Mouse (Mus musculus) midbrain, embryonic 12.5 days (tissue): ENCODE data around the gene Nup50. TPM values are rescaled to one million over a fixed set of nuclear protein-coding genes. Genes with fewer than 3 reads are reported as not detected.

Experiments used
- ATAC-seq: fragments of 200-750 bp; cut with Nextera tagmentation; 2 replicates; pipeline ENCODE4 v1.8.0; 2017; ENCODE audit warnings: low read depth, moderate TSS enrichment, moderate library complexity; ENCODE audit not compliant: low FRiP score
- H3K27ac ChIP-seq: fragments of 300-500 bp; sonication (generic); replicated peaks from 2 replicates; pipeline ENCODE4 v1.5.1; 2016; ENCODE audit warnings: mild to moderate bottlenecking
- H3K27me3 ChIP-seq: fragments of 300-500 bp; sonication (generic); 2 replicates; pipeline ENCODE4 v1.6.1; 2016; ENCODE audit warnings: mild to moderate bottlenecking
- H3K36me3 ChIP-seq: fragments of 300-500 bp; sonication (generic); 2 replicates; pipeline ENCODE4 v1.6.1; 2016
- H3K4me1 ChIP-seq: fragments of 300-500 bp; sonication (generic); 2 replicates; pipeline ENCODE4 v1.6.1; 2016
- H3K4me2 ChIP-seq: fragments of 300-500 bp; sonication (generic); replicated peaks from 2 replicates; pipeline ENCODE4 v1.6.1; 2016; ENCODE audit warnings: mild to moderate bottlenecking, moderate library complexity
- H3K4me3 ChIP-seq: fragments of 300-500 bp; sonication (generic); 2 replicates; pipeline ENCODE4 v1.5.1; 2016; ENCODE audit warnings: mild to moderate bottlenecking
- H3K9ac ChIP-seq: fragments of 300-500 bp; sonication (generic); replicated peaks from 2 replicates; pipeline ENCODE4 v1.6.1; 2016; ENCODE audit warnings: mild to moderate bottlenecking, moderate library complexity
- H3K9me3 ChIP-seq: fragments of 300-500 bp; sonication (generic); 2 replicates; pipeline ENCODE4 v1.6.1; 2016; ENCODE audit warnings: mild to moderate bottlenecking
- WGBS: fragments of 180-500 bp; shearing (Covaris S2); methylation state at CpG from one replicate; pipeline ENCODE4 v1.1.7; 2016; 5-methylcytosine and 5-hydroxymethylcytosine counted together
- polyA plus RNA-seq: library from polyadenylated mRNA; unstranded; fragments of >200 nt; fragmentation: Nextera tagmentation; extraction: Ambion mirVana; gene quantifications from 2 replicates; pipeline ENCODE4 v1.2.1, GENCODE M21; 2016

The Nup50 gene
- polyA plus RNA-seq, 1 experiment from 2014 or later = 65.2 TPM

- no peaks in the 10 kb centered on the region for H3K9me3 ChIP-seq
- peaks cover 28% of the 10 kb centered on the region for H3K4me1 ChIP-seq
- peak overlapping the region; percentile 100 for H3K4me3 ChIP-seq
- H3K9ac ChIP-seq = peak overlapping the region; percentile 99
- peaks cover 14% of the 10 kb centered on the region for H3K36me3 ChIP-seq
- peak overlapping the region; percentile 87 for H3K4me2 ChIP-seq
- H3K27me3 ChIP-seq = no peaks in the 10 kb centered on the region
- WGBS = 1% methylated on average over 67 of the region's 68 CpGs
- H3K27ac ChIP-seq = peak overlapping the region; percentile 95
- ATAC-seq = peak; percentile 77
Measured at GRCm38 (mm10) chr15:84923508-84924181, 434 bp downstream of the Nup50 start.

- H3K4me3 ChIP-seq = peak overlapping the region; percentile 100
- peak overlapping the region; percentile 99 for H3K9ac ChIP-seq
- H3K27ac ChIP-seq = no peak overlapping the region
- H3K27me3 ChIP-seq = no peaks in the 10 kb centered on the region
- H3K9me3 ChIP-seq = no peaks in the 10 kb centered on the region
- H3K36me3 ChIP-seq = peaks cover 27% of the 10 kb centered on the region
- ATAC-seq = no peak
- H3K4me1 ChIP-seq = peaks cover 28% of the 10 kb centered on the region
- peak overlapping the region; percentile 87 for H3K4me2 ChIP-seq
- WGBS = 16% methylated on average over 9 of the region's 9 CpGs
Measured at GRCm38 (mm10) chr15:84924781-84925315, 1.6 kb downstream of the Nup50 start.

DNA sequence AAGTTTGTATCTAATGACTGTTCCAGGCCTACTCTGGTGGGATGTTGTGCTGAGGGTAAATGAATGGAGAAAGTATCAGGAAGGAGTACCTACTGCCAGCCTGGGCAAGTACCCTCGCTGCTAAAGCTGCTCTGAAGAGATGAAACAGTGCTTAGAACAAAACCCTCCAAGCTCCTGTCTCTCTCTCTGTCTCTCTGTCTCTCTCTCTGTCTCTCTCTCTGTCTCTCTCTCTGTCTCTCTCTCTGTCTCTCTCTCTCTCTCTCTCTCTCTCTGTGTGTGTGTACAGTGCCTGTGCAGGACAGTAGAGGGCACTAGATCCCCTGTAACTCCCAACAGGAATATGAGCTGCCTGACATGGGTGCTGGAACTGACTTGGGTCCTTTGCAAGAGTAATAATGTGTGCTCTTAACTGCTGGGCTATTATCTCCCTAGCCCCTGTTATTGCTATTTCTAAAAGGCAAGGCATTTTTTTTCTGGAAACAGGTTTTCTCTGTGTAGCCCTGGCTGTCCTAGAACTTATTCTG, 2.3 kb downstream of the Nup50 start:
- H3K4me1 ChIP-seq = peaks cover 28% of the 10 kb centered on the region
- H3K36me3 ChIP-seq = peaks cover 34% of the 10 kb centered on the region
- H3K27ac ChIP-seq = no peak overlapping the region
- H3K4me3 ChIP-seq = peak overlapping the region; percentile 100; the same call in 1 of the 2 replicates
- H3K9me3 ChIP-seq = no peaks in the 10 kb centered on the region
- WGBS = 71% methylated on average over 1 of the region's 1 CpGs
- ATAC-seq = no peak
- H3K4me2 ChIP-seq = peak overlapping the region; percentile 87
- no peaks in the 10 kb centered on the region for H3K27me3 ChIP-seq
- H3K9ac ChIP-seq = no peak overlapping the region

- 85% methylated on average over 5 of the region's 5 CpGs for WGBS
- Histone ChIP-seq H3K4me1 (no peaks in the 10 kb centered on the region), H3K9ac (no peak overlapping the region), H3K27me3 (no peaks in the 10 kb centered on the region), H3K27ac (no peak overlapping the region), H3K36me3 (peaks cover 95% of the 10 kb centered on the region), H3K9me3 (no peaks in the 10 kb centered on the region), H3K4me3 (no peak overlapping the region), H3K4me2 (no peak overlapping the region)
- no peak for ATAC-seq
Measured at GRCm38 (mm10) chr15:84932351-84932750, 9.1 kb downstream of the Nup50 start.

GRCm38 (mm10) chr15:84934901-84935300, 11.7 kb downstream of the Nup50 start:
- 91% methylated on average over 16 of the region's 16 CpGs for WGBS
- no peaks in the 10 kb centered on the region for H3K9me3 ChIP-seq
- peaks cover 97% of the 10 kb centered on the region for H3K36me3 ChIP-seq
- no peak overlapping the region for H3K27ac ChIP-seq
- H3K27me3 ChIP-seq = no peaks in the 10 kb centered on the region
- no peak for ATAC-seq
- H3K4me1 ChIP-seq = no peaks in the 10 kb centered on the region
- no peak overlapping the region for H3K4me2 ChIP-seq
- no peak overlapping the region for H3K9ac ChIP-seq
- H3K4me3 ChIP-seq = no peak overlapping the region

DNA sequence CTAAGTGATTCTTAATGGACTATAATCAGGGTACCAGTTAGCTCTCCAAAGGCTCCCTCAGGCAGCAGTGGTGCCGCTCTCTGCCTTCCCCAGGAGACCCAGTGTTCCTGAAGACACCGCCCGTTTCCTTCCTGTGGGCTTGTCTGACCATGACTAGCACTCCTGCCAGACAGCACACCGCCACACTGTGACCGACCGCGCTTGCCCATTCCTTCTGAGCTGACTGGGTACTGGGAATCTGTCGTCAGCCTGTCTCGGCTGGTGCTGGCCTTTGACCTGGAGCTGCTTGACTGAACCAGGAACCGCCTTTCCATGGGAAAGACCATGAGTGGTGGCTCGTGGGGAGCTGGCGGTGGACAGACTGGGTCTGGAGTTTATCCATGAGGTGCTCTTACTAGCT, 16.9 kb downstream of the Nup50 start:
- Histone ChIP-seq H3K27ac (no peak overlapping the region), H3K27me3 (no peaks in the 10 kb centered on the region), H3K4me2 (no peak overlapping the region), H3K4me1 (no peaks in the 10 kb centered on the region), H3K9me3 (no peaks in the 10 kb centered on the region), H3K4me3 (no peak overlapping the region), H3K36me3 (peaks cover 76% of the 10 kb centered on the region), H3K9ac (no peak overlapping the region)
- 74% methylated on average over 12 of the region's 12 CpGs for WGBS
- no peak for ATAC-seq

DNA sequence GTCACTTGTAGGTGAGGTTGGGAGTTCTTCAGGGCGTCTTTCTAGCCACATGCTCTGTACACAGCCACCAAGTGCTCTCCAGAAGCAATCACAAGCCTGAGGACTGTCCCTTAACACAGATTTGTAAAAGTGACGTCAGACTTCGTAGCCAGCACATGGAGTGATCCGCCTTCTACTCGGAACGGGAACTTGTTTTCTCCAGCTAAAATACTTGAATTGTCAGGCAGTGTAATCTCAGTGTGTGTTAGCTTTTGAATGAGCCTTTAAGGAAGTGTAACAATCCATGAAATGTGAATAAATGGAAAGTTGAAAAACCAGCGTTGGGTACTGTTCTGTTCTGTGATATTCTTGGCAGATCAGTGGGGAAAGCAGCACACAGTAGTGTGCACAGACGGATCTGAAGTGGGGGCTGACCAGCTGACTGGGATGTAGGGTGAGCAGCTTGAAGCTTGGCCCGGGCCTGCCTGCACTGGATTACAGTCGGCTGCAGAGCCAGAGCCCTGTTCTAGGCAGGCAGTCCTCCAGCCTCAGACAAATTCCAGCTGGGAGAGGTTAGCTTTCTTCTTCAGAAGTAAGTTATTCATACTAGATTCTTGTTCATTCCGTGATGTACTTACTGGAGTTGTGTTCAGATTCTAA, 19.6 kb downstream of the Nup50 start:
- no peak overlapping the region for H3K27ac ChIP-seq
- ATAC-seq = no peak

DNA sequence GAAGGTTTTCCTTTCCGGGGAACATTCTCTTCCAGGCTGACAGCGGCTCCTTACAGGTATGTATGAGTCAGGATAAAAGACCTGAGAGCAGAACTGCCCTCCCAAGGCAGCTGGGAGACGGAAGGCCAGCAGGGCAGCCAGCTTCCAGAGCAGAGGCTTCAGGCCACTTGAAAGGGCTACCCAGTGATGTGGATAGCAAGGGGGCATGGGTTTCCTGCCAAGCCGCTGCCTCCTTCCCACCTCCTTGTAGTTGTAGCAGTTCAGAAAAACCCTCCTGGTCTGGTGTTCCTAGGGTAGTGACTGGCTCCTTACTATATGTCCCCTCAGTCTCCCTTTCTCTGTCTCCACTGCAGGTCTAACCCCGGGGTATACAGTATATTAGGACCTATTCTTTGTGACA, 21.1 kb downstream of the Nup50 start:
- WGBS = 92% methylated on average over 5 of the region's 5 CpGs
- no peaks in the 10 kb centered on the region for H3K4me1 ChIP-seq
- no peaks in the 10 kb centered on the region for H3K27me3 ChIP-seq
- no peak overlapping the region for H3K27ac ChIP-seq
- H3K4me3 ChIP-seq = no peak overlapping the region
- H3K9ac ChIP-seq = no peak overlapping the region
- H3K36me3 ChIP-seq = peaks cover 52% of the 10 kb centered on the region
- no peak overlapping the region for H3K4me2 ChIP-seq
- no peaks in the 10 kb centered on the region for H3K9me3 ChIP-seq
- ATAC-seq = no peak

More for the DNA sequence above, 19.6 kb downstream of the Nup50 start:
- H3K36me3 ChIP-seq = peaks cover 53% of the 10 kb centered on the region
- WGBS = 75% methylated on average over 11 of the region's 11 CpGs
- H3K4me1 ChIP-seq = no peaks in the 10 kb centered on the region
- H3K9ac ChIP-seq = no peak overlapping the region
- H3K4me2 ChIP-seq = no peak overlapping the region
- H3K9me3 ChIP-seq = no peaks in the 10 kb centered on the region
- H3K27me3 ChIP-seq = no peaks in the 10 kb centered on the region
- H3K4me3 ChIP-seq = no peak overlapping the region

- Histone ChIP-seq H3K4me2 (no peak overlapping the region), H3K27me3 (no peaks in the 10 kb centered on the region), H3K36me3 (peaks cover 66% of the 10 kb centered on the region), H3K27ac (no peak overlapping the region), H3K9ac (no peak overlapping the region), H3K9me3 (no peaks in the 10 kb centered on the region), H3K4me1 (no peaks in the 10 kb centered on the region), H3K4me3 (no peak overlapping the region)
- no peak for ATAC-seq
- 90% methylated on average over 14 of the region's 14 CpGs for WGBS
Measured at GRCm38 (mm10) chr15:84948990-84949389, 25.8 kb downstream of the Nup50 start.

GRCm38 (mm10) chr15:84950053-84950452, 26.8 kb downstream of the Nup50 start:
- Histone ChIP-seq H3K4me3 (no peak overlapping the region), H3K27me3 (no peaks in the 10 kb centered on the region), H3K4me1 (no peaks in the 10 kb centered on the region), H3K4me2 (no peak overlapping the region), H3K36me3 (peaks cover 71% of the 10 kb centered on the region), H3K27ac (no peak overlapping the region), H3K9ac (no peak overlapping the region), H3K9me3 (no peaks in the 10 kb centered on the region)
- no peak for ATAC-seq
- WGBS = 84% methylated on average over 4 of the region's 4 CpGs

DNA sequence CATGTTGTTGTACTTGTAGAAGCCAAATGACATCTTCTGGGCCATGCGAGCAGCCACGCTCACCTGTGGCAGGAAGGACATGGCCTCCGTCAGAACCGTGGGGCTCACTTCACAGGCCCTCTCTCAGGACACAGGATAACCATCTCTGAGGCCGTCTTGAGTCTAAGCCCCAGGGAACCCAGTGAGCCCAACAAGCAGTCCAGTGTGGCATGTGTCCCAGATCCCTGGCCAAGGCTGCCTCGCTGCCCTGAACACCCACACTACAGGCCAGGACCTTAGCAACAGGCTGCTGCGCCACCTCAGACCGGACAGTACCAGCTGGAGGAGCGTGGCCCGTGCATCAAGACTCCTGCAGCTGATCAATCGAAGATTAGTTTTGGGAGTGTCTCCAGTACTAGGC, 30.0 kb downstream of the Nup50 start:
- Histone ChIP-seq H3K4me1 (peaks cover 7% of the 10 kb centered on the region), H3K9me3 (no peaks in the 10 kb centered on the region), H3K27ac (no peak overlapping the region), H3K4me3 (no peak overlapping the region), H3K36me3 (peaks cover 72% of the 10 kb centered on the region), H3K4me2 (no peak overlapping the region), H3K27me3 (no peaks in the 10 kb centered on the region), H3K9ac (no peak overlapping the region)
- ATAC-seq = no peak
- 96% methylated on average over 11 of the region's 11 CpGs for WGBS

DNA sequence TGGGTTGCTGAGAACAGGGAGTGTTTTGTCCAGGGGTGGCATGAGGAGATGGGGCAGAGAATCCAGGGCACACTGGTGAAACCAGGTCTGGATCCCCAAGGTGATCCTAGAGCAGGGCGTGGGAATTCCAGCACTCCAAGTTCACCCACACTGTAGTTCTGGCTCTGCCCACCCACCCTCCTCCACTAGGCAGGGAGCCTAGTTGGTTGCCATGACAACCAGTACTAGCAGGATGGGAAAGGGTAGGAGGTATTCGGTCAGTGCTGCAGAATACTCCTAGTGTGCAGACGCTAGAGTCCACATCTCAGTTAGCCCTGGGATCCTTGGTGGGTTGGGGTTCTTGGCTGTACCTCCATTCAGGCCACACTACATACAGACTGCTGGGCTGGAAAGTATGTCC, 34.6 kb downstream of the Nup50 start:
- no peak overlapping the region for H3K9ac ChIP-seq
- H3K27me3 ChIP-seq = no peaks in the 10 kb centered on the region
- ATAC-seq = no peak
- no peaks in the 10 kb centered on the region for H3K9me3 ChIP-seq
- no peak overlapping the region for H3K4me3 ChIP-seq
- H3K4me1 ChIP-seq = peaks cover 17% of the 10 kb centered on the region
- H3K27ac ChIP-seq = no peak overlapping the region
- 33% methylated on average over 3 of the region's 3 CpGs for WGBS
- no peak overlapping the region for H3K4me2 ChIP-seq
- H3K36me3 ChIP-seq = peaks cover 27% of the 10 kb centered on the region
